Mouse (Mus musculus) macrophage (primary cell): Measurements from ENCODE around the gene Tpbpa. TPM values are rescaled to one million over a fixed set of nuclear protein-coding genes. Genes with fewer than 3 reads are reported as not detected.
"Not testable (repeated sequence)": the region's sequence is repeated elsewhere in the genome, so short reads cannot be mapped to it uniquely, and the experiment has no call there.

Experiments
- H3K27ac ChIP-seq: fragments of 350-480 bp; formaldehyde crosslinking; 2 replicates; pipeline ENCODE4 v1.9.0; 2021
- H3K36me3 ChIP-seq: fragments of 350-480 bp; formaldehyde crosslinking; 2 replicates; pipeline ENCODE4 v1.9.0; 2021; ENCODE audit errors: inconsistent target
- H3K4me3 ChIP-seq: fragments of 350-480 bp; formaldehyde crosslinking; 2 replicates; pipeline ENCODE4 v1.9.0; 2021; ENCODE audit errors: inconsistent target
- H3K79me2 ChIP-seq: fragments of 350-480 bp; formaldehyde crosslinking; 2 replicates; pipeline ENCODE4 v1.9.0; 2021; ENCODE audit errors: inconsistent target
- WGBS: methylation state at CpG from one replicate; pipeline ENCODE4 v1.1.7; 2026; ENCODE audit warnings: inconsistent platforms; ENCODE audit not compliant: missing documents; 5-methylcytosine and 5-hydroxymethylcytosine counted together
- polyA plus RNA-seq: library from polyadenylated mRNA; stranded (reverse); fragments of 250-400 nt; gene quantifications from 3 replicates; pipeline ENCODE4 v1.2.4, GENCODE M21; 2018; ENCODE audit warnings: inconsistent platforms
- total RNA-seq, 78 experiments: library from RNA; depleted of rRNA; stranded (reverse); fragments of 250-400 nt; gene quantifications; 1 replicate in 9 of 78; 2 replicates in 24 of 78; 3 replicates in 43 of 78; 4 replicates in 2 of 78; pipeline ENCODE4 v1.2.4; 2018; ENCODE audit warnings: inconsistent platforms in 56 of 78

Gene Tpbpa
- total RNA-seq (2018; cell fraction: chromatin; rRNA removed), result not detected
- not detected for total RNA-seq (2018; cell fraction: cytosol; rRNA removed)
- total RNA-seq (2018; cell fraction: nucleus; rRNA removed), result not detected
- not detected in 3 replicates for polyA plus RNA-seq

- not testable (repeated sequence) for H3K79me2 ChIP-seq, H3K27ac ChIP-seq, H3K4me3 ChIP-seq, H3K36me3 ChIP-seq
- 85% methylated on average over 3 of the region's 3 CpGs for WGBS
Observed at GRCm38 (mm10) chr13:60941884-60942283, at the start of gene Tpbpa. TSS of gene Tpbpa (minus strand) at chr13:60941984.

DNA sequence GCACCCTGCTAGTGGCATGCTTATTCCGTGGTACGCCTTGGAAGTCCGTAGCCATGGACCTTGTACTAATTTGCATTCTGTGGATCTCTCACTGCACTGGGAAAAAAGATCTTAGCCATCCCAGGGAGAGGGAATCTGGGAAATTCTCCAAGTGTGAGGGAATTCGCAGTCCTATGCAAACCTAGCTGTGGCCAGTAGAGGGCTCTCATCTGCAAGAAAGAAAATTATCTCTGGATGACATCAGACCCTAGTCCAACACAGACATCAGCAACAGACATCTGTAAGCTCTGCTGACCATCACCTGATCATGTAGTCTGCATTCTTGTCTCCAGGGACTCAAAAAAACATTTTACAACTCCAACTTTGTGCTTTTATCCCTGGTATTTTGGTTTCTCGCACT lies 45.1 kb upstream of the Tpbpa start:
- not testable (repeated sequence) for H3K4me3 ChIP-seq, H3K36me3 ChIP-seq, H3K79me2 ChIP-seq, H3K27ac ChIP-seq
- WGBS, result no CpG with 5 or more reads among the region's 5 CpGs

DNA sequence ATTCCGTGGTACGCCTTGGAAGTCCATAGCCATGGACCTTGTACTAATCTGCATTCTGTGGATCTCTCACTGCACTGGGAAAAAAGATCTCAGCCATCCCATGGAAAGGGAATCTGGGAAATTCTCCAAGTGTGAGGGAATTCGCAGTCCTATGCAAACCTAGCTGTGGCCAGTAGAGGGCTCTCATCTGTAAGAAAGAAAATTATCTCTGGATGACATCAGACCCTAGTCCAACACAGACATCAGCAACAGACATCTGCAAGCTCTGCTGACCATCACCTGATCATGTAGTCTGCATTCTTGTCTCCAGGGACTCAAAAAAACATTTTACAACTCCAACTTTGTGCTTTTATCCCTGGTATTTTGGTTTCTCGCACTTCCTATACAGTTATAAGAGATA lies 30.5 kb upstream of the Tpbpa start:
- not testable (repeated sequence) for H3K79me2 ChIP-seq, H3K4me3 ChIP-seq
- 70% methylated on average over 3 of the region's 4 CpGs for WGBS

DNA sequence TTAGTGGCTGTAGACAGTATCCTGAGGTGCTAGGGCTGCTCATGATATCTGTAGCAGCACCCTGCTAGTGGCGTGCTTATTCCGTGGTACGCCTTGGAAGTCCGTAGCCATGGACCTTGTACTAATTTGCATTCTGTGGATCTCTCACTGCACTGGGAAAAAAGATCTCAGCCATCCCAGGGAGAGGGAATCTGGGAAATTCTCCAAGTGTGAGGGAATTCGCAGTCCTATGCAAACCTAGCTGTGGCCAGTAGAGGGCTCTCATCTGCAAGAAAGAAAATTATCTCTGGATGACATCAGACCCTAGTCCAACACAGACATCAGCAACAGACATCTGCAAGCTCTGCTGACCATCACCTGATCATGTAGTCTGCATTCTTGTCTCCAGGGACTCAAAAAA lies 22.2 kb upstream of the Tpbpa start:
- not testable (repeated sequence) for H3K4me3 ChIP-seq, H3K27ac ChIP-seq, H3K36me3 ChIP-seq, H3K79me2 ChIP-seq
- WGBS, result 70% methylated on average over 2 of the region's 5 CpGs

More for the DNA sequence above, 30.5 kb upstream of the Tpbpa start:
- H3K36me3 ChIP-seq, H3K27ac ChIP-seq: not testable (repeated sequence)

DNA sequence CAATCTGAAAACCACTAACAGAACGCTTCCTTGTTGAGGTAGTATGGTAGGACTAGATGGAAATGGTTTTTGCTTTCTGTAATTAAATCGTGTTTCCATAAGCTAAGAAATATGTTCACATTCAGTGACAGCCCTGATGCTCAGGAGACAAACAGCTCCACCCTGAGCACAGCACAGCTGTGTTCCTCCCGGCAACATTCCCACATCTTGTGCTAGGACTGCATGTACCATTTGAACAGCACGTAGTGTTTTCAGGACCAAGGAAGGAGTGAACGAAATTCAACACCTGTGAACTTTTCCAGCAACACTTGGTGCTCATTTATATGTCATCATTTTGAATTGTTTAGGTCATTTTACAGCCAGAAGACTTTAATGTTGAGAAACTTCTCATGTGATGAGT lies 19.9 kb upstream of the Tpbpa start:
- Histone ChIP-seq H3K79me2 (no peaks in the 10 kb centered on the region), H3K4me3 (no peak overlapping the region), H3K27ac (no peak overlapping the region), H3K36me3 (no peaks in the 10 kb centered on the region)
- WGBS, result 83% methylated on average over 5 of the region's 5 CpGs

GRCm38 (mm10) chr13:60936500-60936901 lies 5.3 kb downstream of the Tpbpa start, which contains the start of the genes Gm49391 and Ctla2a:
TSS of gene Gm49391 (minus strand) at chr13:60936571.
TSS of gene Ctla2a (minus strand) at chr13:60936625.
- no peak within 1 kb of the TSS for H3K27ac ChIP-seq
- H3K79me2 ChIP-seq, result no peaks in the 10 kb centered on the region
- whole genome bisulfite sequencing, result 3% methylated on average over 5 of the region's 5 CpGs
- no peak within 1 kb of the TSS for H3K4me3 ChIP-seq
- no peaks in the 10 kb centered on the region for H3K36me3 ChIP-seq

- not testable (repeated sequence) for H3K79me2 ChIP-seq, H3K27ac ChIP-seq, H3K4me3 ChIP-seq, H3K36me3 ChIP-seq
- 75% methylated on average over 2 of the region's 2 CpGs for WGBS
Observed at GRCm38 (mm10) chr13:60935490-60935889, 6.3 kb downstream of the Tpbpa start, which contains the start of gene Gm49393. TSS of gene Gm49393 (minus strand) at chr13:60935590.

- not testable (repeated sequence) for H3K36me3 ChIP-seq, H3K27ac ChIP-seq, H3K4me3 ChIP-seq, H3K79me2 ChIP-seq
- 52% methylated on average over 2 of the region's 2 CpGs for WGBS
Observed at GRCm38 (mm10) chr13:60904780-60905179, 37.0 kb downstream of the Tpbpa start, which contains the start of gene Tpbpb. TSS of gene Tpbpb (minus strand) at chr13:60904880.

GRCm38 (mm10) chr13:60897328-60897727 lies 44.5 kb downstream of the Tpbpa start, which contains the start of gene Ctla2b:
TSS of gene Ctla2b (minus strand) at chr13:60897447.
- H3K4me3 ChIP-seq, result peak within 1 kb of the TSS; percentile 10; the same call in 1 of the 2 replicates
- WGBS, result 0% methylated on average over 3 of the region's 3 CpGs

DNA sequence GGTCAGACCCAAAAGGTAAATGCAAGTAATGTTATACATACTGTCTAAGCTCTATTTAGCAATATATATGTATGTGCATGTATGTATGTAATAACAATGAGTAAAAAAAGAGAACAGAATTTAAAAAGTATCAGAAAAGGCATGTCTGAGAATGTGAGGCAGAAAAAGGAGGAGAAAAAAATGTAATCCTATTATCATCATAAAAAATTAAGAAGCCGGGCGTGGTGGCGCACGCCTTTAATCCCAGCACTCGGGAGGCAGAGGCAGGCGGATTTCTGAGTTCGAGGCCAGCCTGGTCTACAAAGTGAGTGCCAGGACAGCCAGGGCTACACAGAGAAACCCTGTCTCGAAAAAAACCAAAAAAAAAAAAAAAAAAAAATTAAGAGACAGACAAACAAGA lies 45.0 kb downstream of the Tpbpa start, which contains the start of gene Gm49392:
Gene Gm49392 (minus strand): TSS at position 101 of the 400 bp plus-strand sequence.
- no CpG with 5 or more reads among the region's 8 CpGs for WGBS
- Histone ChIP-seq H3K4me3 (peak within 1 kb of the TSS; percentile 10; the same call in 1 of the 2 replicates), H3K79me2 (peaks cover 18% of the 10 kb centered on the region; the same call in 1 of the 2 replicates), H3K27ac (peak within 1 kb of the TSS; percentile 45)
- H3K36me3 ChIP-seq, result not testable (repeated sequence)

More at GRCm38 (mm10) chr13:60897328-60897727, 44.5 kb downstream of the Tpbpa start, which contains the start of gene Ctla2b:
- H3K27ac ChIP-seq, result peak within 1 kb of the TSS; percentile 45
- H3K36me3 ChIP-seq, result no peaks in the 10 kb centered on the region
- H3K79me2 ChIP-seq, result peaks cover 18% of the 10 kb centered on the region; the same call in 1 of the 2 replicates

GRCm38 (mm10) chr13:60895406-60896160 lies 46.2 kb downstream of the Tpbpa start:
- peaks cover 18% of the 10 kb centered on the region; the same call in 1 of the 2 replicates for H3K79me2 ChIP-seq
- no peak overlapping the region for H3K4me3 ChIP-seq
- no peak overlapping the region for H3K27ac ChIP-seq
- no peaks in the 10 kb centered on the region for H3K36me3 ChIP-seq

DNA sequence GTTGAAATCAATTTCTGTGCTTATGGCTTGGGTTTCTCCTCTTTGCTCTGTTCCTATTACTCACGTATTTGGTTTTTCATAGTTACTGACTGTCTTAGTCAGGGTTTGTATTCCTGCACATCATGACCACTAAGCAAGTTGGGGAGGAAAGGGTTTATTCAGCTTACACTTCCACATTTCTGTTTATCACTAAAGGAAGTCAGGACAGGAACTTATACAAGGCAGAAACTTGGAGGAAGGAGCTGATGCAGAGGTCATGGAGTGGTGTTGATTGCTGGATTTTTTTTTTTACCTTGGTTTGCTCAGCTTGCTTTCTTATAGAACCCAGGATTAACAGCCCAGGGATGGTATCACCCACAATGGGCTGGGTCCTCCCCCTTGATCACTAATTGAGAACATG lies 49.5 kb downstream of the Tpbpa start:
- H3K36me3 ChIP-seq, result no peaks in the 10 kb centered on the region
- peaks cover 18% of the 10 kb centered on the region; the same call in 1 of the 2 replicates for H3K79me2 ChIP-seq
- H3K4me3 ChIP-seq, result no peak overlapping the region
- peak overlapping the region; percentile 89 for H3K27ac ChIP-seq
- WGBS, result 29% methylated on average over 1 of the region's 1 CpGs
